Mouse (Mus musculus) myocyte (in vitro differentiated cells): ENCODE measurements around the gene Pex13.

ENCODE experiments used
- CEBPB ChIP-seq: IDR thresholded peaks from 2 replicates; pipeline ENCODE4 v1.6.1; 2011; ENCODE audit warnings: mild to moderate bottlenecking, moderate library complexity; ENCODE audit not compliant: poor library complexity, insufficient read depth, severe bottlenecking
- E2F4 ChIP-seq: IDR thresholded peaks from one replicate; pipeline ENCODE4 v1.6.1; 2011; ENCODE audit warnings: mild to moderate bottlenecking, control low read depth, moderate library complexity; ENCODE audit not compliant: insufficient read depth
- MAX ChIP-seq: IDR thresholded peaks from one replicate; pipeline ENCODE4 v1.6.1; 2011; ENCODE audit warnings: low read depth, mild to moderate bottlenecking, control low read depth
- MYOD1 ChIP-seq, 3 experiments: IDR thresholded peaks; one replicate each; pipeline ENCODE4 v1.6.1; 2011; ENCODE audit warnings: control low read depth in 2 of 3, low read depth in 2 of 3, mild to moderate bottlenecking in 2 of 3, moderate library complexity in 1 of 3; ENCODE audit not compliant: insufficient read length in 2 of 3, control insufficient read depth in 1 of 3
- MYOG ChIP-seq, 3 experiments: IDR thresholded peaks; one replicate each; pipeline ENCODE4 v1.6.1; 2011; ENCODE audit warnings: control low read depth in 2 of 3, low read depth in 2 of 3, mild to moderate bottlenecking in 2 of 3; ENCODE audit not compliant: insufficient read length in 2 of 3, control insufficient read depth in 1 of 3, insufficient read depth in 1 of 3
- POLR2A ChIP-seq: IDR thresholded peaks from one replicate; pipeline ENCODE4 v1.6.1; 2011; ENCODE audit warnings: low read depth, mild to moderate bottlenecking, control low read depth, moderate library complexity; ENCODE audit not compliant: insufficient read length
- POLR2AphosphoS2 ChIP-seq: IDR thresholded peaks from one replicate; pipeline ENCODE4 v1.6.1; 2011; ENCODE audit warnings: low read depth, control low read depth; ENCODE audit not compliant: insufficient read length
- REST ChIP-seq: IDR thresholded peaks from one replicate; pipeline ENCODE4 v1.6.1; 2011; ENCODE audit warnings: mild to moderate bottlenecking, control low read depth, moderate library complexity; ENCODE audit not compliant: insufficient read depth, insufficient read length
- USF1 ChIP-seq: IDR thresholded peaks from one replicate; pipeline ENCODE4 v1.6.1; 2011; ENCODE audit warnings: low read depth, mild to moderate bottlenecking, control low read depth, moderate library complexity

DNA sequence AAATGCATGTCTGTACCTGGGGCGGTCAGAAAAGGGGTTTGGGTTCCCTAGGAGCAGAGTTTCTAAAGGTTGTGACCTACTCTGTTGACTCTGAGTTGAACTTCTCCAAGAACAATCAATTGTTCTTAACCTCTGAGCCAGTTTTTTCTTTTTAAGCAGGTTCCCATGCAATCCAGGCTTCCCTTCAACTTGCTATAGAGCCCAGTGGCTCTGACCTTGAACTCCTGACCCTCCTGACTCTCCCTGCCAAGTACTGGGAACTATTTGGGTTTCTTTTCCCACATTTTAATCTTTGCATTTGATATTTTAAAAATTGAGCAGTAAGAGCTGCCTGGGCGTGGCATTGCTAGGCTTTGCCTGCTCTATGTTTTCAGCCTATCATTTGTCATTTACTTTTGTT is 27.5 kb upstream of the Pex13 start:
- no peak for TF ChIP-seq POLR2AphosphoS2
- no peak for TF ChIP-seq E2F4
- no peak for TF ChIP-seq CEBPB
- TF ChIP-seq POLR2A = no peak
- TF ChIP-seq USF1 = no peak
- TF ChIP-seq MYOG (IDR thresholded peaks at IDR 0.05; ENCODE audit: control insufficient read depth in 1 of 3, insufficient read depth in 1 of 3, insufficient read length in 2 of 3, low read depth in 2 of 3) = no peak
- no peak for TF ChIP-seq MAX
- TF ChIP-seq MYOD1 (IDR thresholded peaks at IDR 0.05; ENCODE audit: control insufficient read depth in 1 of 3, insufficient read length in 2 of 3, low read depth in 2 of 3) = no peak
- TF ChIP-seq REST = no peak
